Mouse (Mus musculus): ENCODE measurements around the gene Olfr952.

The Olfr952 gene

GRCm38 (mm10) chr9:39427048-39427447 is at the start of gene Olfr952:
TSS of gene Olfr952 (minus strand) at chr9:39427148.
- no peak for DNase-seq (ENCODE audit: low read depth, low spot score)

GRCm38 (mm10) chr9:39471844-39472243 is 44.9 kb upstream of the Olfr952 start, which contains the start of gene Olfr955:
TSS of gene Olfr955 (minus strand) at chr9:39471944.
- no peak for DNase-seq (ENCODE audit: low read depth, low spot score)

- no peak for DNase-seq (ENCODE audit: low read depth, low spot score)
Observed at GRCm38 (mm10) chr9:39456401-39456800, 29.5 kb upstream of the Olfr952 start, which contains the start of gene Olfr954. TSS of gene Olfr954 (plus strand) at chr9:39456701.

GRCm38 (mm10) chr9:39387110-39387509 is 39.8 kb downstream of the Olfr952 start, which contains the start of gene Olfr951:
TSS of gene Olfr951 (plus strand) at chr9:39387410.
- no peak for DNase-seq (ENCODE audit: low read depth, low spot score)

Measured in WW6 (cell line).